Mouse (Mus musculus): ENCODE measurements around the gene Gapdh. TPM values are rescaled to one million over a fixed set of nuclear protein-coding genes. Genes with fewer than 3 reads are reported as not detected.

Gene Gapdh
- polyA plus RNA-seq, 1 experiment from 2014 or later: 1,103 TPM

- H3K4me3 ChIP-seq (ENCODE audit: low read depth, low read length): no peak overlapping the region
- H3K27me3 ChIP-seq (ENCODE audit: control insufficient read depth, insufficient read depth, low read length): no peaks in the 10 kb centered on the region
- 91% methylated on average over 20 of the region's 20 CpGs for WGBS
- ATAC-seq (ENCODE audit: low FRiP score, low TSS enrichment): no peak
- H3K36me3 ChIP-seq (ENCODE audit: control insufficient read depth, insufficient read depth, low read length): peaks cover 26% of the 10 kb centered on the region
- TF ChIP-seq EP300 (optimal IDR thresholded peaks at IDR 0.05): no peak
- TF ChIP-seq CTCF (IDR thresholded peaks at IDR 0.05; ENCODE audit: low read depth): no peak
- no peak overlapping the region for H3K9ac ChIP-seq (ENCODE audit: low read length)
- H3K9me3 ChIP-seq (ENCODE audit: control insufficient read depth, low read length): no peaks in the 10 kb centered on the region
- H3K27ac ChIP-seq (replicated peaks): no peak overlapping the region
- no peak overlapping the region for H3K4me2 ChIP-seq (replicated peaks; ENCODE audit: low read depth)
- no peaks in the 10 kb centered on the region; the same call in 1 of the 2 replicates for H3K4me1 ChIP-seq (replicated peaks; ENCODE audit: control insufficient read depth, insufficient read depth)
- DNase-seq (ENCODE audit: low spot score): no peak
These were observed 36.4 kb downstream of the Gapdh start for GRCm38 (mm10) chr6:125129710-125130402.

- no peaks in the 10 kb centered on the region; the same call in 1 of the 2 replicates for H3K4me1 ChIP-seq (replicated peaks; ENCODE audit: control insufficient read depth, insufficient read depth)
- H3K27me3 ChIP-seq (ENCODE audit: control insufficient read depth, insufficient read depth, low read length): no peaks in the 10 kb centered on the region
- ATAC-seq (ENCODE audit: low FRiP score, low TSS enrichment) (no peak), DNase-seq (ENCODE audit: low spot score) (no peak)
- H3K36me3 ChIP-seq (ENCODE audit: control insufficient read depth, insufficient read depth, low read length): peaks cover 20% of the 10 kb centered on the region
- 87% methylated on average over 12 of the region's 12 CpGs for WGBS
- no peak overlapping the region for H3K4me3 ChIP-seq (ENCODE audit: low read depth, low read length)
- no peaks in the 10 kb centered on the region for H3K9me3 ChIP-seq (ENCODE audit: control insufficient read depth, low read length)
- TF ChIP-seq CTCF (IDR thresholded peaks at IDR 0.05; ENCODE audit: low read depth) (no peak), EP300 (optimal IDR thresholded peaks at IDR 0.05) (no peak)
- no peak overlapping the region for H3K27ac ChIP-seq (replicated peaks)
- no peak overlapping the region for H3K4me2 ChIP-seq (replicated peaks; ENCODE audit: low read depth)
- no peak overlapping the region for H3K9ac ChIP-seq (ENCODE audit: low read length)
These were observed 37.5 kb downstream of the Gapdh start for GRCm38 (mm10) chr6:125128724-125129123.

GRCm38 (mm10) chr6:125119387-125119786 is 46.9 kb downstream of the Gapdh start:
- Histone ChIP-seq H3K27ac (replicated peaks) (no peak overlapping the region), H3K9me3 (ENCODE audit: control insufficient read depth, low read length) (no peaks in the 10 kb centered on the region), H3K4me1 (replicated peaks; ENCODE audit: control insufficient read depth, insufficient read depth) (no peaks in the 10 kb centered on the region), H3K36me3 (ENCODE audit: control insufficient read depth, insufficient read depth, low read length) (peaks cover 62% of the 10 kb centered on the region), H3K9ac (ENCODE audit: low read length) (no peak overlapping the region), H3K4me2 (replicated peaks; ENCODE audit: low read depth) (no peak overlapping the region), H3K27me3 (ENCODE audit: control insufficient read depth, insufficient read depth, low read length) (no peaks in the 10 kb centered on the region), H3K4me3 (ENCODE audit: low read depth, low read length) (no peak overlapping the region)
- ATAC-seq (ENCODE audit: low FRiP score, low TSS enrichment): no peak
- no peak for TF ChIP-seq EP300 (optimal IDR thresholded peaks at IDR 0.05)
- no peak for TF ChIP-seq CTCF (IDR thresholded peaks at IDR 0.05; ENCODE audit: low read depth)
- no peak for DNase-seq (ENCODE audit: low spot score)
- 88% methylated on average over 8 of the region's 8 CpGs for WGBS

- Histone ChIP-seq H3K9ac (ENCODE audit: low read length) (no peak overlapping the region), H3K27ac (replicated peaks) (no peak overlapping the region), H3K4me3 (ENCODE audit: low read depth, low read length) (no peak overlapping the region), H3K4me1 (replicated peaks; ENCODE audit: control insufficient read depth, insufficient read depth) (no peaks in the 10 kb centered on the region), H3K36me3 (ENCODE audit: control insufficient read depth, insufficient read depth, low read length) (peaks cover 63% of the 10 kb centered on the region), H3K9me3 (ENCODE audit: control insufficient read depth, low read length) (no peaks in the 10 kb centered on the region), H3K4me2 (replicated peaks; ENCODE audit: low read depth) (no peak overlapping the region), H3K27me3 (ENCODE audit: control insufficient read depth, insufficient read depth, low read length) (no peaks in the 10 kb centered on the region)
- DNase-seq (ENCODE audit: low spot score) (no peak), ATAC-seq (ENCODE audit: low FRiP score, low TSS enrichment) (no peak)
- TF ChIP-seq CTCF (IDR thresholded peaks at IDR 0.05; ENCODE audit: low read depth) (no peak), EP300 (optimal IDR thresholded peaks at IDR 0.05) (no peak)
- WGBS: 92% methylated on average over 11 of the region's 11 CpGs
These were observed 53.7 kb downstream of the Gapdh start for GRCm38 (mm10) chr6:125112553-125112952.

Small RNA genes lying within 50 kb of the gene (microRNA-seq; reads per million reads assigned to microRNA genes)
- not detected for gene Mir3098

Other genes starting within 250 kb of the Gapdh start
- 260 and 276 TPM in 2 replicates for gene Ptms, start 246.4 kb downstream of the Gapdh start, polyA plus RNA-seq (2015; fragmentation: Nextera tagmentation; extraction: Ambion mirVana)
- gene Mlf2, start 235.1 kb downstream of the Gapdh start, polyA plus RNA-seq (2015; fragmentation: Nextera tagmentation; extraction: Ambion mirVana): 312 and 330 TPM in 2 replicates
- gene Cops7a, start 200.9 kb downstream of the Gapdh start, polyA plus RNA-seq (2015; fragmentation: Nextera tagmentation; extraction: Ambion mirVana): 114 and 121 TPM in 2 replicates
- gene Pianp, start 169.8 kb downstream of the Gapdh start, polyA plus RNA-seq (2015; fragmentation: Nextera tagmentation; extraction: Ambion mirVana): 3.1 and 4.0 TPM in 2 replicates
- 7.0 and 7.2 TPM in 2 replicates for gene Zfp384, start 157.3 kb downstream of the Gapdh start, polyA plus RNA-seq (2015; fragmentation: Nextera tagmentation; extraction: Ambion mirVana)
- 72.5 and 77.4 TPM in 2 replicates for gene Ing4, start 126.7 kb downstream of the Gapdh start, polyA plus RNA-seq (2015; fragmentation: Nextera tagmentation; extraction: Ambion mirVana)
- gene Acrbp, start 116.8 kb downstream of the Gapdh start, polyA plus RNA-seq (2015; fragmentation: Nextera tagmentation; extraction: Ambion mirVana): 2.5 and 2.6 TPM in 2 replicates
- 6.4 and 7.0 TPM in 2 replicates for gene Lpar5, start 98.5 kb downstream of the Gapdh start, polyA plus RNA-seq (2015; fragmentation: Nextera tagmentation; extraction: Ambion mirVana)
- 28.1 and 36.6 TPM in 2 replicates for gene Chd4, start 70.5 kb downstream of the Gapdh start, polyA plus RNA-seq (2015; fragmentation: Nextera tagmentation; extraction: Ambion mirVana)
- 25.0 and 26.6 TPM in 2 replicates for gene Nop2, start 34.6 kb downstream of the Gapdh start, polyA plus RNA-seq (2015; fragmentation: Nextera tagmentation; extraction: Ambion mirVana)
- 4.4 and 5.7 TPM in 2 replicates for gene Iffo1, start 21.2 kb downstream of the Gapdh start, polyA plus RNA-seq (2015; fragmentation: Nextera tagmentation; extraction: Ambion mirVana)
- gene Ncapd2, start 25.2 kb upstream of the Gapdh start, polyA plus RNA-seq (2015; fragmentation: Nextera tagmentation; extraction: Ambion mirVana): 15.3 and 16.6 TPM in 2 replicates
- gene Mrpl51, start 25.3 kb upstream of the Gapdh start, polyA plus RNA-seq (2015; fragmentation: Nextera tagmentation; extraction: Ambion mirVana): 196 and 211 TPM in 2 replicates
- 3.3 and 3.4 TPM in 2 replicates for gene Vamp1, start 49.1 kb upstream of the Gapdh start, polyA plus RNA-seq (2015; fragmentation: Nextera tagmentation; extraction: Ambion mirVana)
- 8.5 and 8.6 TPM in 2 replicates for gene Tapbpl, start 65.4 kb upstream of the Gapdh start, polyA plus RNA-seq (2015; fragmentation: Nextera tagmentation; extraction: Ambion mirVana)
- gene Cd27, start 70.5 kb upstream of the Gapdh start, polyA plus RNA-seq (2015; fragmentation: Nextera tagmentation; extraction: Ambion mirVana): 0.91 and 1.1 TPM in 2 replicates
- 0.08 and 0.15 TPM in 2 replicates for gene Tuba3a, start 119.6 kb upstream of the Gapdh start, polyA plus RNA-seq (2015; fragmentation: Nextera tagmentation; extraction: Ambion mirVana)
- gene Ltbr, start 147.4 kb upstream of the Gapdh start, polyA plus RNA-seq (2015; fragmentation: Nextera tagmentation; extraction: Ambion mirVana): 71.5 and 73.0 TPM in 2 replicates
- 18.5 and 20.6 TPM in 2 replicates for gene Scnn1a, start 154.2 kb upstream of the Gapdh start, polyA plus RNA-seq (2015; fragmentation: Nextera tagmentation; extraction: Ambion mirVana)
- 75.3 and 77.7 TPM in 2 replicates for gene Tnfrsf1a, start 182.9 kb upstream of the Gapdh start, polyA plus RNA-seq (2015; fragmentation: Nextera tagmentation; extraction: Ambion mirVana)
- gene Plekhg6, start 214.3 kb upstream of the Gapdh start, polyA plus RNA-seq (2015; fragmentation: Nextera tagmentation; extraction: Ambion mirVana): 6.3 and 6.7 TPM in 2 replicates

Data from stomach, postnatal 0 days (tissue).